Mouse (Mus musculus) small intestine, adult 2 months (tissue): Measurements from ENCODE around the gene Col1a2.

Source experiments
- CTCF ChIP-seq: fragments of 200-500 bp; IDR thresholded peaks from 2 replicates; pipeline ENCODE4 v1.5.1; 2012; ENCODE audit warnings: low read depth, mild to moderate bottlenecking, control low read depth, inconsistent platforms, low read length, moderate library complexity, mixed read lengths; ENCODE audit not compliant: insufficient replicate concordance, insufficient read length; ENCODE audit errors: extremely low read depth
- POLR2A ChIP-seq: fragments of 200-500 bp; IDR thresholded peaks from 2 replicates; pipeline ENCODE4 v1.6.1; 2012; ENCODE audit warnings: low read depth, mild to moderate bottlenecking, control low read depth, inconsistent platforms, low read length, moderate library complexity

DNA sequence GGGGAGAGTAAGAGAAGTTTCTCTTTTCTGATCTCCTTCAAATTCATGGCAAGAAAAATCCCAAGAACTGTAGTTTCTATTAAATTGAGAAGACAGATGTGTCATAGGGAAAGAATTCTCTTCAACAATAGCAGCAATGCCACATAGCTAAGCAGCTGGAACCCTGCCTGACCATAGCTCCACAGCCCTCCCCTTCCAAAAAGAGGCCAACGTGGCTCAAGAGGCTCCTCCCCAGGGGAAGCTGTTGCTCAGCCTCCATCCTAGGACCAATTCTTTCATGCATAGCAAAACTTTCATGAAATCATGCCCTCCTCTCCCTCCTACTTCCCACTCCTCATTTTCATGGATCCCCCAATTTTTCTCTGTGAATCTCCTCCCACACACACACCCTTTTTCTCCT lies 16.3 kb upstream of the Col1a2 start:
- no peak for TF ChIP-seq CTCF
- TF ChIP-seq POLR2A, result no peak
